Mouse (Mus musculus) hindbrain, embryonic 14.5 days (tissue): Measurements from ENCODE around the gene Fas. TPM values are rescaled to one million over a fixed set of nuclear protein-coding genes. Genes with fewer than 3 reads are reported as not detected.

ENCODE experiments used
- ATAC-seq: fragments of 200-750 bp; cut with Nextera tagmentation; 2 replicates; pipeline ENCODE4 v1.8.0; 2017; ENCODE audit warnings: moderate number of reproducible peaks, mild to moderate bottlenecking, moderate TSS enrichment, moderate library complexity; ENCODE audit not compliant: low FRiP score
- DNase-seq: peaks from one replicate; pipeline ENCODE4 v3.0.0-alpha.2; 2015; ENCODE audit warnings: low spot score
- H3K27ac ChIP-seq: fragments of 300-500 bp; sonication (generic); 2 replicates; pipeline ENCODE4 v1.5.1; 2014; ENCODE audit warnings: mild to moderate bottlenecking, moderate library complexity
- H3K27me3 ChIP-seq: fragments of 300-500 bp; sonication (generic); 2 replicates; pipeline ENCODE4 v1.6.1; 2014; ENCODE audit warnings: mild to moderate bottlenecking, low read length, mixed read lengths; ENCODE audit not compliant: control insufficient read depth, insufficient read depth
- H3K36me3 ChIP-seq: fragments of 300-500 bp; sonication (generic); replicated peaks from 2 replicates; pipeline ENCODE4 v1.6.1; 2014; ENCODE audit not compliant: control insufficient read depth, insufficient read depth
- H3K4me1 ChIP-seq: fragments of 300-500 bp; sonication (generic); replicated peaks from 2 replicates; pipeline ENCODE4 v1.6.1; 2014; ENCODE audit warnings: antibody characterized with exemption, low read length, mixed read lengths; ENCODE audit not compliant: control insufficient read depth, insufficient read depth
- H3K4me2 ChIP-seq: fragments of 300-500 bp; sonication (generic); replicated peaks from 2 replicates; pipeline ENCODE4 v1.6.1; 2014; ENCODE audit warnings: mild to moderate bottlenecking, moderate library complexity
- H3K4me3 ChIP-seq: fragments of 300-500 bp; sonication (generic); replicated peaks from 2 replicates; pipeline ENCODE4 v1.5.1; 2014; ENCODE audit warnings: mild to moderate bottlenecking, low read length
- H3K9ac ChIP-seq: fragments of 300-500 bp; sonication (generic); 2 replicates; pipeline ENCODE4 v1.6.1; 2014
- H3K9me3 ChIP-seq: fragments of 300-500 bp; sonication (generic); 2 replicates; pipeline ENCODE4 v1.6.1; 2016; ENCODE audit warnings: low read length; ENCODE audit not compliant: control insufficient read depth
- WGBS: fragments of 180-500 bp; shearing (Covaris S2); extraction: QIAGEN DNeasy Blood & Tissue Kit; methylation state at CpG from one replicate; pipeline ENCODE4 v1.1.7; 2014; 5-methylcytosine and 5-hydroxymethylcytosine counted together
- polyA plus RNA-seq: library from polyadenylated mRNA; unstranded; fragments of >200 nt; fragmentation: Nextera tagmentation; extraction: Ambion mirVana; gene quantifications from 2 replicates; pipeline ENCODE4 v1.2.1, GENCODE M21; 2014

The Fas gene
- polyA plus RNA-seq, 1 experiment from 2014 or later, result 1.5 TPM

DNA sequence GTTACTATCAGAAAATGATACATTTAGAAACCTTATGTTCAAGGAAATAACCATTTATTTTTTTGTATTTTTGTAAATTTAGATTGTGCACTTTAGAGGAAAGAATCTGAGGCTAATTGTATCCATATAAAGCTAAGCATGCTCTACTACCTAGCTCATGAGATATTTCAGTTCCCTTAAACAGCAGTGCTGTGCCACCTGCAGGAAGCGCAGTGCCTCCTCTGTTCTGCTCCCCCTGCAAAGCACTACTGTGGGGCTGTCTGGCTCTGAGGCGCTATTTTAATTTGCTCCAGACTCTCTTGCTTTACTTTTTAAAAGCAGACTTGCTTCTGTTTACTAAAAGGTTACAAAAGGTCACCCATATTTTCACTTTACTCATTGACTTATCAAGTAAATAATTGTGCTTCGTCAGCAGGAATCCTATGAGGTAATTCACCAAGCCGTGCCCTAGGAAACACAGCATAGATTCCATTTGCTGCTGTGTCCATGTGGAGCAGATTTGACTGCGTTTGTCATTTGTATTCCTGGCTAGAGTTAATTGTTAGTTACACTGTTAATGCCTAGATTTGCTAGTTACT, 21.8 kb downstream of the Fas start:
- Histone ChIP-seq H3K27me3 (no peaks in the 10 kb centered on the region), H3K36me3 (no peaks in the 10 kb centered on the region), H3K9ac (no peak overlapping the region), H3K27ac (no peak overlapping the region), H3K9me3 (no peaks in the 10 kb centered on the region), H3K4me2 (no peak overlapping the region), H3K4me3 (no peak overlapping the region), H3K4me1 (no peaks in the 10 kb centered on the region)
- 58% methylated on average over 5 of the region's 5 CpGs for WGBS
- no peak for DNase-seq
- ATAC-seq, result no peak

DNA sequence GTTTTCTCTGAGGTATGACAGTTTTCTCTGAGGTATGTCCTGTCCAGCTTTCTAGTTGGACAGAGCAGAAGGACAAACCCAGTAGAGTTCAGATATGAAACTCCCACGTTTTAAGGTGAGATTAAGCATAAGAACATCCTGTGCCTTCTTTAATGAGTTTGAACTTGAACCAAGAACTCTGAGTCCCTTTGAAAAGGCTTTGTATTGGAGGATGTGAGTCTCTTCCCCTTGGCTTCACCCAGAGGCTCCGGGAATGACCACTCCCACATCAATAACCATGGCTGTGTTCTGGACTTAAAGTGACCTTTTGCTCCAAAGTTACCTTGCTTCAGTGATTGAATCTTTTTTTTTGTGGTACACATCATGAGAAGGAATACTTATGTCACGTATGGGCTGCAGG, 37.6 kb downstream of the Fas start:
- H3K4me3 ChIP-seq, result no peak overlapping the region
- no peak overlapping the region for H3K9ac ChIP-seq
- H3K4me1 ChIP-seq, result no peaks in the 10 kb centered on the region
- 56% methylated on average over 3 of the region's 3 CpGs for WGBS
- H3K27me3 ChIP-seq, result no peaks in the 10 kb centered on the region
- DNase-seq (no peak), ATAC-seq (no peak)
- H3K9me3 ChIP-seq, result no peaks in the 10 kb centered on the region
- no peak overlapping the region for H3K27ac ChIP-seq
- no peaks in the 10 kb centered on the region for H3K36me3 ChIP-seq
- H3K4me2 ChIP-seq, result no peak overlapping the region

DNA sequence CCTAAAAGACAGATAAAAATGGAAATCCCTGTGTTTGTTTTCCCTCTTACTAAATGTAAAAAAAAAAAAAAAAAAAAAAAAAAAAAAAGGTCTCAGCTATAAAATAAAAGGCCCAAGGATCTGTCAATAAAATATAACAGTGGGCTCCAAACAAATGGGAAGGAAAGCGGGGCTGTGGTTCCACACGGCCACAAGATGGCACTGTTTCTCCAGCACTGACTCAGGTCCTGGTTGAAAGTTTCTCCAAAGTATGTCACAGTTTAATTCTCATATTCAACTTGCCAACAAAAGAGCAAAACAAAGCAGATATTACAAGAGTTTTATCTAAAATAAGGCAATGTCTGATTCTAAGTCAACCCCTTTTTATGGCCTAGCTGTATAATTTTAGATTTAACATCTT, 43.8 kb downstream of the Fas start:
- Histone ChIP-seq H3K9ac (no peak overlapping the region), H3K4me2 (no peak overlapping the region), H3K4me1 (no peaks in the 10 kb centered on the region), H3K4me3 (no peak overlapping the region), H3K27ac (no peak overlapping the region), H3K27me3 (no peaks in the 10 kb centered on the region), H3K36me3 (no peaks in the 10 kb centered on the region), H3K9me3 (no peaks in the 10 kb centered on the region)
- ATAC-seq (no peak), DNase-seq (peak; percentile 89)
- WGBS, result 4% methylated on average over 2 of the region's 2 CpGs

DNA sequence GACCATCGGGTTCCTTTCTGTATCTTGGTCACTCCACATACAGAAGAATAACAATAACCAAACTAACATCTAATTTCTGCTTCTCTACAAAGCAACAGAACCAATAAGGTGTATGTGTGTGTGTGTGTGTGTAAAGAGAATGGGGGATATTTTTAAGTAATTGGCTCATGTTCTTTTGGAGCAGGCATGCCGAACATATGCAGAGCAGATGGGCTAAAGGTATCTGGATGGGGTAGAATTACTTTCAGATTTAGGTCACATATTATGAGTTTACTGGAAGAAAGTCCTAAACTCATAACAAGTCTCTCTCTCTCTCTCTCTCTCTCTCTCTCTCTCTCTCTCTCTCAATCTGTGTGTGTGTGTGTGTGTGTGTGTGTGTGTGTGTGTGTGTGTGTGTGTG, 54.2 kb downstream of the Fas start:
- ATAC-seq (no peak), DNase-seq (no peak)
- H3K4me3 ChIP-seq, result no peak overlapping the region
- H3K9me3 ChIP-seq, result no peaks in the 10 kb centered on the region
- no peak overlapping the region for H3K4me2 ChIP-seq
- H3K27me3 ChIP-seq, result no peaks in the 10 kb centered on the region
- no peaks in the 10 kb centered on the region for H3K4me1 ChIP-seq
- 95% methylated on average over 2 of the region's 2 CpGs for WGBS
- H3K36me3 ChIP-seq, result no peaks in the 10 kb centered on the region
- no peak overlapping the region for H3K9ac ChIP-seq
- H3K27ac ChIP-seq, result no peak overlapping the region

DNA sequence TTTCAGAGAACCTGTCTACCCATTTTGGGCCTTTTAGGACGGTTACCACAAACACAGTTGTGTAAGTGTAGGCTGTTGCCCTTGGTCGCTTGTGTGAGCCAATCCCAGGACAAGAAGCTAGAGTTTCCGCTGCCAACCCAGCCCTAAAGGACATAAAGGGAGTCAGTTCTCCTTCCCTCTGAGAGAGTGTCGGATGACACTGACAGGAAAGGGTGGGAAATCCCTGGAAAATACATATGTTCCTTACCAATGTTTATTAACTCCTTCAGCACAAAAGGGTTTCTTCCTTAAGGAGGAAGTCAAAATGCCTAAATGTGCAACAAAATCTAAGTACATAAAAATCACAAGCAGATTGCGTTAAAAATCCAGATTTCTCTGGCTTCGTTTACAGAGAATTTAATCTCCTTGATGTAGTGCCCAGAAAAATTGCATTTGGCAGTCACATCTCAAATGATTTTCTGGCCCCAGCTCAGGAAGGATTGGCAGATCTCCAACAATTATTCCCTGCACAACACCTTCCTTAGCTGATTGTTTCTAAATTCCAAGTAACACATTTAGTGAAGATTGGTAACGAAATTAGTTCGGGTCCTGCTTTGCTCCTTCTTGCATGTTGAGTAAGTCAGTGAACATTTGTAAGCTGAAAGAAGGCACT, 55.3 kb downstream of the Fas start:
- H3K9ac ChIP-seq, result no peak overlapping the region
- no peaks in the 10 kb centered on the region for H3K9me3 ChIP-seq
- H3K4me3 ChIP-seq, result no peak overlapping the region
- no peaks in the 10 kb centered on the region for H3K4me1 ChIP-seq
- 48% methylated on average over 8 of the region's 8 CpGs for WGBS
- no peak overlapping the region for H3K4me2 ChIP-seq
- H3K27ac ChIP-seq, result no peak overlapping the region; the same call in 1 of the 2 replicates
- H3K36me3 ChIP-seq, result no peaks in the 10 kb centered on the region
- no peaks in the 10 kb centered on the region for H3K27me3 ChIP-seq
- ATAC-seq (no peak), DNase-seq (peak; percentile 53)

DNA sequence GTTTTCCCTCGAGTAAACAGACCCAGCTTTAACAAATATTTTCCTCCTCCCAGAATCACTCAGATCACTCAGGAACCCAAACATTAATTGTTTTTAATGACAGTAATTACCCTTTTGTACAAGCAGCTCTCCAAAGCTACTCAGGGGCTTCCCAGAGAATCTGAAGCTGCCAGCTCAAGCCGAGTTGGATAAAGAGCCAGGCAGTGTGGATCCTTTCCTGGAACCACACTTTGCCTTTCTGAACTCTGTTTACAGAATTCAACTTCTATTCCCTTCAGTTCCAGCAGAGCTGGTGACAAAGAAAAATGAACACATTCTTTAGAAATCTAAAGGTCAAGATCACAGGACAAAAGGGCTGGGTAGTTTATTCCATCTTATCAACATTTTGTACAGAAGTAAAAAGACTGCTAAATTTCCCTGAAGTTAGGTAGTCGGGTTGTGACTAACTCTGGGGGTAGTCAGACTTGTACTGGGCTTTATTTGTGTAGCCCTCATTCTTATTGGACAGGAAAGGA, 62.9 kb downstream of the Fas start:
- 47% methylated on average over 3 of the region's 3 CpGs for WGBS
- no peak for ATAC-seq

DNA sequence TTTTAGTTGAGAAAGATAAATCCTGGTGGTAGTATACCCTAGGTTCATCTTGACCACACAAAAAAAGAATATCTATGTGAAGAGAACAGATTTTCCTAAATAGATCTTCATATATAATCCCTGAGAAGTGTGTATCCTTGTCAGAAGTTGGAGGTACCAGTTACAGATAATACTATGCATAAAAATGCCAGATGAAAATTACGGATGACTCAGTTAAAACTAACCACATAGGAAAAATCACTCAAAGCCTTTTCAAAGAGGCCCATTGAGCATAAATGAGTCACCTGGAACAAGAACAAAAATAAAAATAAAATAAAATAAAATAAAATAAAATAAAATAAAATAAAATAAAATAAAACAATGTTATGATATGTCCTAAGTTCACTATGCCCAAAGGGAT, 72.2 kb downstream of the Fas start:
- H3K27ac ChIP-seq, result no peak overlapping the region
- no peak overlapping the region for H3K4me2 ChIP-seq
- WGBS, result 93% methylated on average over 1 of the region's 1 CpGs
- no peaks in the 10 kb centered on the region for H3K27me3 ChIP-seq
- 0 out of 2 replicates have a peak, but pooled peaks cover 7% of the 10 kb centered on the region for H3K9me3 ChIP-seq
- H3K36me3 ChIP-seq, result no peaks in the 10 kb centered on the region
- no peak for ATAC-seq
- H3K9ac ChIP-seq, result no peak overlapping the region
- DNase-seq, result no peak
- H3K4me1 ChIP-seq, result no peaks in the 10 kb centered on the region
- no peak overlapping the region for H3K4me3 ChIP-seq

More for the DNA sequence above, 62.9 kb downstream of the Fas start:
- H3K4me2 ChIP-seq, result no peak overlapping the region
- H3K9me3 ChIP-seq, result no peaks in the 10 kb centered on the region
- no peaks in the 10 kb centered on the region for H3K4me1 ChIP-seq
- no peak overlapping the region for H3K9ac ChIP-seq
- no peak overlapping the region for H3K4me3 ChIP-seq
- no peak overlapping the region for H3K27ac ChIP-seq
- no peaks in the 10 kb centered on the region for H3K27me3 ChIP-seq
- H3K36me3 ChIP-seq, result no peaks in the 10 kb centered on the region
- no peak for DNase-seq

DNA sequence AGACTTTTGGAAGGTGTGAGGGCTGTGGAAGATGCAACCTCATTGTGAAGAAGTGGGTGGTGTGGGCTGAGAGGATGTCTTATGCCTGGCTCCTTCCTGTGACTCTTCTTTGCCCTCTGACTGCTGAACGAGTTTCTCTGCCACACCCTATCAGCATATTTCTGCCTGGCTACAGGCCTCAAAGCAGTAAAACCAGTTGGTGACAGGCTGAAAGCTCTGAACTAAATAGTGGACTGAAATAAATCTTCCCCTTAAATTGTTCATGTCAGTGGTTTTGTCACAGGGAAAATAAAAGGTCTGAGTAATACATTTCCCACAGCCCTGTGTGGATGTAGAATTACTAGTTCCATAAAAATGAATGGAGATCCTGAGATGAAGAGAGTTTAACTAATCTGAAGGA, 79.1 kb downstream of the Fas start:
- H3K27ac ChIP-seq, result no peak overlapping the region
- no peaks in the 10 kb centered on the region for H3K36me3 ChIP-seq
- H3K27me3 ChIP-seq, result no peaks in the 10 kb centered on the region
- DNase-seq (no peak), ATAC-seq (no peak)
- no peak overlapping the region for H3K4me2 ChIP-seq
- no peak overlapping the region for H3K4me3 ChIP-seq
- 14% methylated on average over 1 of the region's 1 CpGs for WGBS
- H3K9me3 ChIP-seq, result no peaks in the 10 kb centered on the region
- H3K9ac ChIP-seq, result no peak overlapping the region
- H3K4me1 ChIP-seq, result no peaks in the 10 kb centered on the region

DNA sequence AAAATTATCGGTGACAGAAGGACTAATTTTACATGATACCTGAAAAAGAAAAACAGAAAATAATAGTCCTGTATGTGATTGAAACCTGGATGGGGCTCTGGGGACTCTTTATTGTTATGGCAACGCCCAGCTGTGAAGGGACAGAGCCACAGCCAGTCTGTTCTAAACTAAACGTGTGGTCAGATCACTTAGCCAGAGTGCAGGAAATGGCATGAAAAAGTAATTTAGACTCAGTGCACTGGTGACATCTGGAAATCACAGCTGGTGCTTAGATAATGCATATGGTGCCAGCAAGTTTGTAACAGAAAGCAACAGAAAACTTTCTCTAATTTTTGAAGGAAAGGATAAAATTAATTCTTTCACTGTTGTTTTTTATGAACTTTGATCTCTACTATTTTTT, 79.9 kb downstream of the Fas start:
- ATAC-seq (no peak), DNase-seq (no peak)
- Histone ChIP-seq H3K9ac (no peak overlapping the region), H3K27me3 (no peaks in the 10 kb centered on the region), H3K4me3 (no peak overlapping the region), H3K9me3 (no peaks in the 10 kb centered on the region), H3K4me2 (no peak overlapping the region), H3K27ac (no peak overlapping the region), H3K4me1 (no peaks in the 10 kb centered on the region), H3K36me3 (no peaks in the 10 kb centered on the region)
- 49% methylated on average over 3 of the region's 3 CpGs for WGBS
